Mouse (Mus musculus): ENCODE data around the gene Mapk14. TPM values are rescaled to one million over a fixed set of nuclear protein-coding genes. Genes with fewer than 3 reads are reported as not detected.
"Not testable (repeated sequence)": the region's sequence is repeated elsewhere in the genome, so short reads cannot be mapped to it uniquely, and the experiment has no call there.

Gene Mapk14
- total RNA-seq, 4 experiments from 2014 or later, result 71.5 to 83.8 (median 77.1) TPM

DNA sequence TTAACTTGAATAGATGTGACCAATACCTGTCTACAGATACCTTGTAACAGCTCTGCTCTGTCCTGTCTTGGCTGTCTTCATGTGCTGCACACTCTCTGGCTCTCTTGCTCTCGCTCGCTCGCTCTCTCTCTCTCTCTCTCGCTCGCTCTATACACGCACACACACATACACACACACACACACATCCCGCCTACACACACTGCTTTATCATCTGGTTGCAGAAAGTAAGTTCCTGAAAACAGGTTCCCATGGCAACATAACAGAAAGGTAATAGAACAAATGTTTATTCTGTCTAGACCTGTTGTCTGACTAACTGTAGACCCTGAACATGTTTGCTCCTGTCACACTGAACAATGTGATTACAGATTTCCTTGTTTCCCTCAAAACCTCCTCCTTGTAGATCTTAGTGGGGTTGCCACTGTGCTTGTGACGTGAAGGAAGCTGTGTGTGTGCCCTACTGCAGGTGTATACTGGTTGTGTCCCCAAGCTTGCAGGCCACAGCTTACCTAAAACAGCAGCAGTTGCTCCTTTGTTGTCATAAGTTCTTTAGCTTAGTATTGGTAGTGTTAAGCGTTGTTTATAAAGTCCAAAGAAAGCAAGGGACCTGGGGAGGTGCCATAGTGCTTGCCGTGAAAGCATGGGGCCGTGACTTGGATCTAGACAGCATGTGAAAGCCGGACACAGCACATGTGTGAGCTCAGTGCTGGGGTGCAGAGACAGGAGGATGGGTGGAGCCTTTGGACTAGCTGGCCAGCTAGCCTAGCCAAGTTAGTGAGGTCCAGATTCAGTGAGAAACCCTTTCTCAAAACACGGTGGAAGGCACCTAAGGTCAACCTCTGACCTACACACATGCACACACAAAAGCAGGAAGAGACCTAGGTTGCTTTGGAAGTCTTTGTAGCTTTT lies 6.4 kb downstream of the Mapk14 start:
- DNase-seq (ENCODE audit: low spot score in 2 of 2), result peak in 1 of 2 experiments; percentile 43

DNA sequence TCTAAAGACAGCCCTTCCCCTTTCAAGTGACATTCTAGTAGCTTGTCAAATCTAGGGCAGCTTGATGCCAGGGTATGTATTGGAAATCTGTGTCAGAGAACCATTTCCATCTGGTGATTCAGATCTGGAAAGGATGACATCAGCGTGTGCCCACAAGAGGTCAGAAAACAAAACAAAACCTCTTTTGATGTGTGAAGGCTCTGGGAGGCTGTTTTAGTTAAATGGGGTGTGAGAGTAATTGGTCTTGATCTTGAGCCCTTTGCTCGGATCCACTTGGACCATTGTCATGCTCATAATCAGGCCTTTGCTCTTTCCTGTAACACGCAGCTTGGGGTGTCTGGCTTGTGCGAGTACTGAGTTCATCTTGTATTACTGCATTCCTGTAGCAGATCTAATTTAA lies 7.1 kb downstream of the Mapk14 start:
- DNase-seq (ENCODE audit: low spot score in 2 of 2), result no peak

DNA sequence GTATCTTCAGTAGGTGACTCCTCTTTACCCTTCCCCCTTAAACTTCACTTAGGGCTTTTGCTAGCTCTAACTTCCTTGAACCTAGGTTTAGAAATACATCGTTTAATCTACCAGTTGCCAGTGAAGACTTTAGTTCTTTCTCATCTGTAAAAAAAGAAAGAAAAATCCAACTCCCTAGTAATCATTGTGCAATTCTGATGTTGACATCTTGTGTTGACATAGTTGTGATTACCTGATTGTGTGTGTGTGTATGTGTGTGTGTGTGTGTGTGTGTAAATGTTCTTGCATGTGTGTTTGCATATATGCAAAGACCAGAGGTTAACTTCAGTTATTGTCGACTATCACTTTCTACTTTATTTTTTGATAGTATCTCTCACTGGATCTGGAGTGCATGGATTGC lies 7.5 kb downstream of the Mapk14 start:
- no peak for DNase-seq (ENCODE audit: low spot score in 2 of 2)

DNA sequence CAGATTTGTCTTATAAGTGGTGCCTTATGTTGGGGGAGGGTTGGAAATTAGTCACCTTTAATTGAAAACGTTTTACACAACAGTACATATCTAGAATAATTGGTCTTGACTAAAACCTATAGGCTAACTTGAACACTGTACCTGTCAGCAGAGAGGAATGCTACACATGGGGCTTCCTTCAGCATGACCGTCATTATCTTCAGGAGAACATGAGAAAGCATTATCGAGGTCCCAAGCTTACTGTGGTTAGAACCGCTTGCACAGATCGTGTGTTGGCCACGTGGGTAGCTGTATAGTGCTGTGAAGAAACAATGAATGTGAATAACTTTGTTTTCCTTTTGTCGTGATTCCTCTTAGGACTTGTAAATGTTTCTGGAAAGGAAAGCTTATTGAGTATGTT lies 8.7 kb downstream of the Mapk14 start:
- DNase-seq (ENCODE audit: low spot score in 2 of 2), result no peak

DNA sequence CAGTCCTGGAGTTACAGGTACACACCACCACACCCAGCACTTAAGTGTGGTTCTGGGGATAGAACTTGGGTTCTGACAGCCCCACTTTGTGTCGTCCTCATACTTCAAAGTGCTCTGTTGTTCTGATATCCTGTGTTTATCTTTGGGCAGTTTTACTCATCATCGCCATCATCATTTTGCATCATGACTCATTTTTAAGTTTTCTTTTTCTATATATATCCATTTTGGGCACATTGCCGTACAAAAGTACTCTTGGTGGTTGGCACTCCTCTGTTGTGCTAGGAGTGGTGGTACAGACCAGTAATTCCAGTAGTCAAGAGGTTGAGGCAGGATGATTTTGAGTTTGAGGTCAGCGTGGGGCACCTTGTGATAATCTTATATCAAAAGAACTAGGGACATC lies 10.0 kb downstream of the Mapk14 start:
- no peak for DNase-seq (ENCODE audit: low spot score in 2 of 2)

DNA sequence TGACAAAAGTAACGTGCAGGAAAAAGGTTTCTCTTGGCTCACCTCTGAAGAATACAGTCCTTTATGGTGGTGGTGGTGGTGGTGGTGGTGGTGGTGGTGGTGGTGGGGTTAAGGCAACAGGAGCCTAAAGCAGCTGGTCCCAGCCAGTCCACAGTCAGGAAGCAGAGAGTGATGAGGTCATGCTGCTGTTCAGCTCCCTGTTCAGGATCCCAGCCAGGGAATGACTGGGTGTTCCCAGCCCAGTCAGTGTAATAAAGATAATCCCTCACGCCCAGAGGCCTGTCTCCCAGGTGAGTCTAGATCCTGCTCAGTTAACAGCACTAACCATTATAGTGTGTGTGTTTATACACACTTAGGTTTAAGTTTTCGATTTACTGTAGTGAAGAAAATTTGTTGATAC lies 10.6 kb downstream of the Mapk14 start:
- no peak for DNase-seq (ENCODE audit: low spot score in 2 of 2)

DNA sequence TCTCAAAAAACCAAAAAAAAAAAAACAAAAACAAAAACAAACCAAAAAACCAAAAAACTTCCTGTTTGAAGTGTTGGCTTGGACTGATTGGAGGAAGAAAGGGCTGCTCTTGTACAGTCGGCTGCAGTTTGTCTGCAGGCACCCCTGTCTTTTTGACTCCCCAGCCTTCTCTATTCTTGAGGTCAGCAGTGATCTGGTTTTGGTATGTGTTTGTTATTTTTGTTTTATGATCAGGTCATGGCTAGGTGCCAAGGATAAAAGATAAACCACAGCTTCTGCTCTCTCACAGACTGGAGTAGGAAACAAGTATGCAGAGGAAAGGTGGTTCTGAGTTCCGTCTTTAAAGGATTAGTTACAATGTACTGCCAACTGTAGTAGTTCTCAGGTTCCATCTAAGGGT lies 11.5 kb downstream of the Mapk14 start:
- no peak for DNase-seq (ENCODE audit: low spot score in 2 of 2)

DNA sequence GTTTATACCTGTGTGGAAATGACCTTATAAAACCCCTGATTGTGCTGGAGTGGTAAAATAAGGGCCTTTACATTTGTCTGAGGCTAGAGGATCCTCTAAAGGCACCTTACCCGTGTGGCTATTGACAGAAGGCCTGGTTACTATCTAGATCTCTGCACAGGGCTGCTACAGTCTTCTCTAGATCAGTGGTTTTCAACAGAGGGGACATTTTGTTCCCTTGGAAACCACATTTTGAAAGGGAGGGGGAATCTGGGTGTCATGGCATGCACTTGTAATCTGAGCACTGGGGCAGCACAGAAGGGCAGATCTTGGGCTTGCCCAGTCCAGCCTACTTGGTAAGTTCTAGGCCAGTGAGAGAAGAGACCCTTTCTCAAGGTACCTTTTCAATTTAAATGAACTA lies 15.6 kb downstream of the Mapk14 start:
- DNase-seq (ENCODE audit: low spot score in 2 of 2), result no peak

DNA sequence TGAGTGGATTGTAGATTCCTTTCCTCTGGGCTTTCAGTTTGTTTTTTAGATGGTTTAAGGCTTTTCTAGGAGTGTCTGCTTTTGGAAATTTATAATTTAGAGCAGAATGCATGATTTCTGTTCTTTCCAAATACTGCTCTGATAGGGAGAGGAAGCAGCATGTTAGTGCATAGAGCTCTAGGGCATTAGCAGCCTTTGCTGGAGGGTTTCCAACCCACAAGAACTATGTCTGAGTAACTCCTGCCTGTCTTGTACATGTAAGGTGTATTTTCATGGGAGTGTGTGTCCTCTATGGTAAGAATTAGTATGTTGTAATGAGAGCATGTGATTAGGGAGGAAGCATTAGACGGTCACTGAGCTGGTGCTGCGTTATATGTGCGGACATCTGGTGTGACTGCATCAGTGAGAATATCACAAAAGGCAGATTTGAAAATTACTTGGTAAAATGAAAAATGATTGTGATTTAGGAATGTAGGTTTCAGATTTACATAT lies 16.1 kb downstream of the Mapk14 start:
- no peak for DNase-seq (ENCODE audit: low spot score in 2 of 2)

DNA sequence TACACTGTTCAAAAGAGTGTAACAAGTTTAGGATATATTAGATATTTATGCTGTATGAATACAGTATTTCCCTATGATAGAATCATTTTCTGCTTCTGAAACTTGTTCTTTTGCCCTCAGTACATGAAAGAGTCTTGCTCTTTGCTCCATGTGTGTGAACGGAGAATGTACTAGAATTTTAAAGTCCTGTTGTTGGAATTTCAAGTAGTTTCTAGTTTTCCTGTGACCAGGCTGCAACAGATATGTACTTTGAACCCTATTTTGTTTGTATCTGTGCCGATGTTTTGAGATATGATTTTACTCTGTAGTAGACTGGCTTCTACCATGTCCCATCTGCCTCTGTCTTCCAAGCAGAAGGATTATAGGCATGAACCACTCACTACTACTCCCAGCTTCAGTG lies 16.7 kb downstream of the Mapk14 start:
- no peak for DNase-seq (ENCODE audit: low spot score in 2 of 2)

DNA sequence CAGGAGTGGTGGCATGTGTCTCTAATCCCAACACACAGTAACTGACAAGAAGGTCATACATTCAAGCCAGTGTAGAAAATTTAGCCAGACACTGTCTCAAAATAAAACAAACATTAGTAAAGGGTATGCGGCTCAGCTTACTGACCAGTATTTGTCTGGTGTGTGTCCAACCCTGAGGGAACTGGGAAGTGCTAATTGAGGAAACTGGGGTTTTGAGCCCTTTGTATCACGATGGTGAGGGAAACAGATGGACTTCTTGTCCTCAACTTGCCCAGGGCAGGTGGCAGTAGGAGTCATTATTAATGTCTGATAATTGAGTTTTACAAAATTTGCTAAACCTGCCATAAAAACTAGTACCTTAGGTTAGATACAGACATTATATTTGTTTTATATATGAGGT lies 17.9 kb downstream of the Mapk14 start:
- DNase-seq (ENCODE audit: low spot score in 2 of 2), result no peak

DNA sequence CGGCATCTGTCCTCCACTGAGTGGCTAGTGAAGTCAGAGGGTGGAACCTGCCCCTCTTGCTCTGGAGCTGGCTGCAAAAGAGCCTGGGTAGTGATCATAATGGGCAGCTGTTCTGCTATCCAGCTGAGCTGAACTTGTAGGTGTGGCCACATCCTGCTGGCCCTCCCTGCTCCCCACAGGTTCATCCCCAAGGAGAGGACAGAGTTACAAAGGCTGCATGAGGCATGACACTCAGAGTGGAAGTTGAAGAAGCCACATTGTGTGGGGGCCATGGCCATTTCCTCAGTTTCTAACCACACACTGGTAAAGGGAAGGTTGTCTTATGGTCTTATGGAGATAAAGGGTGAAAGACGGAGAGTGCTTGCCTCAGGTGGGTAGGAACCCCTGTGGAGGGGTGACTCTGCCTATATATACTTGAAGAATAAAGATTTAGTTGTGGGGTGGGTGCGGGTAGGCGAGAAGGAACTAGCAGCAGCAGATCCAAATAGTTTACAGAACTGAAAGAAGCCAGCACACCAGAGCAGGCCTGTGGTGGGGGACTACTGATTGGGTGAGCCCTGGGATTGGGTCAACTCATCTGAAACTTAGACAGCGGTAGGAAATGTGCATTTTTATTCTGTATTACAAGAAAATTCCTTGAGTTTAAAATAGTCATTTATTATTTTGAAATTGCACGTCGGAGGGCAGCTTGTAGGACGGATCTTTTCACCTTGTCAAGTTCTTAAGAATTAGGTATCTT lies 18.6 kb downstream of the Mapk14 start:
- no peak for DNase-seq (ENCODE audit: low spot score in 2 of 2)

DNA sequence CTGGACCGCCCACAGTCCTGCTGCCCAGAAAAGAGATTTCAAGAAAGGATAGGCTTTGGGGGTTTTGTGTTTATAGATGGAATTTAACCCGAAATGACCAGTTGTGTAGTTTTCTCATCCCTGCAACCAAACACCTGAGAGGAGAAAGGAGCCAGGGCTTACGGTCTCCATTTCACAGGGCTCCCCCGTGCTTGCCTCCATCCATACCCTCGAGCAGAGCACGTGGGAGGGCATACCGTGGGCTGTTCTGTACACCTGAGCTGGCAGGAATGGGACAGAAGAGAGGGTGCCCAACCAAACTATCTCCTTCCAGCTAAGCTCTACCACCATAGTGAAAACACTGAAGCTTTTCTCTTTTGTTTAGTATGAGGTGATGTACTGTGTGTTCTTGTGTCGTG lies 19.2 kb downstream of the Mapk14 start:
- no peak for DNase-seq (ENCODE audit: low spot score in 2 of 2)

DNA sequence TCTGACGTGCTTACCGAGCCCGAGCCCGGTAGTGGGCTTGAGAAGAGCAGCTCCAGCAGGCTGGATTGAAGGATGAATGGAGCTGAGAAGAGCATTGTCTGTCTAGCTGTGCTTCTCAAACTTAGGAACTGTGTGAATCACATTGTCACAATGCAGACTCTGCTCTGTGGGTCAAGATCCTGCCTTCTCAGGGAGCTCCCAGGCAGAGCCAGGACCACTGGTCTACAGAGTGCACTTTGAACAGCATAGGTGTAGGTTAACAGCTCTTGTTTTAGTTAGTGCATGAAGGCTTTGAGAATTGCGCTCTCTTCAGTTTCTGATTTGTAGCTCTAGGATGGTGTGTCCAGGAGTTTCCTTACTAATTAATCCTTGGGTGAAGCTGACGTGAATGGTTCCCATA lies 20.1 kb downstream of the Mapk14 start:
- DNase-seq (ENCODE audit: low spot score in 2 of 2), result no peak

DNA sequence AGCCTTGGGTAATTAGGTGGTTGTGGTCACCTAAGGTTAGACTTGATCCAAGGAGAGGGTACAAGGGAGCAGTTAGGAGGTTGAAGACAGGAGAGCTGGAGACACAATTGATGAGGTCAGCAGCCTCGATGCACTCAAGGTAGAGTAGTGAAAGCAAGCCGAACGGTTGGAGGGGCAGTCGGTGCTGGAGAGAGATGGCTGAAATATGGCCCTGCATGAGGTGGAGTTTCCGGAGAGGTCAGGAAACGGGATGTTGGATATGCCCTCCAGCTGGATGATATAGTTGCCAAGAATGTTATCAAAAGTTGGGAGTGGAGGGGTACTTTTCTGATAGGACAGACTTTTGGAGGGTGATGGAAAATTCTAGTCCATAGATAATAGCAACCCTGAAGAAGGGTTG lies 21.2 kb downstream of the Mapk14 start:
- no peak for DNase-seq (ENCODE audit: low spot score in 2 of 2)

DNA sequence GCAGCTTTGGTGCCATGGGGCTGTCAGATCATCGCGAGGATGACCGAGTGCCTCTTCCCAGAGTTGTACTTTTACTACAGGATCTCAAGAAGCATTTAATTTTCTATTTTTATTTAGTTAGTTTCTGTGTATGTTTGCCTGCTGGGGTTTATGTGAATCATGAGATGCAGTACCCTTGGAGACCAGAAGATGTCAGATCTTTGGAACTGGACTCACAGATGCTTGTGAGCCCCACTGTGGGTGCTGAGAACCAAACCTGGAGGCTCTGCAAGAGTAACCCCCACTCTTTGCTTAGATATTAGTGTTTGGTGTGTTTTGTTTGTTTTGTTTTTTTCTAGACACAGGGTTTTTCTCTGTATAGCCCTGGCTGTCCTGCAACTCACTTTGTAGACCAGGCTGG lies 22.9 kb downstream of the Mapk14 start:
- no peak for DNase-seq (ENCODE audit: low spot score in 2 of 2)

DNA sequence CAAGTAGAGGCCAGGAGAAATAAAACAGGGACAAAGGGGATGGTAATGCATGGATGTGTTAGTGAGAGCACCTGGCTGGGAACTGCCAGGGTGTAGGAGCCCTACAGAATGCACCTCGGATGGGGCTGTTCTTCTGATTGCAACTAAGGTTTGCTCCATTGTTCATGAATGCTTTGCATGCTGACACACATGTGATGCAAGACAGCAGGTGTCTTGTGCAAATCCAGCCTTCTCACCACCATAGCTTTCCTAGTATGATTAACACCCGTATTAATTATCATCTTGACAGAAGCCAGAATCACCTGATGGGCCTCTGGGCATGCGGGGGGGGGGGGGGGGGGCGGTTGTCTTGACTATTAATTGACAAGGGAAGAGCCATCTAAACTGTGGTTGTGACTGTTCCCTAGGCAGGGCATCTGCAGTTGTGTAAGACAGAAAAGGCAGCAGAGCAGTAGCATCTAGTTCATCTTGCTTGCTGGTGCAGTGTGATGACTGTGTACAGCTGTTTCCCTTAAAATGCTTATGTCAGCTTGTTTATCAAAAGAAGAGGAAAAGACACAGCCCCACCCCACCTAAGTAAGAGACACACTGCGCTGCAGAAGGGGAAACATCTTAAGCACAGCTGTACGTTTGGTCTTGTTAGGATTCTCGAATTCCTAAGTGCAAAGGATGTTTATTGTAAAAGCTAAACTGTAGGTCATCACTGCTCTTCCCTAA lies 24.9 kb downstream of the Mapk14 start:
- DNase-seq (ENCODE audit: low spot score in 2 of 2), result no peak

DNA sequence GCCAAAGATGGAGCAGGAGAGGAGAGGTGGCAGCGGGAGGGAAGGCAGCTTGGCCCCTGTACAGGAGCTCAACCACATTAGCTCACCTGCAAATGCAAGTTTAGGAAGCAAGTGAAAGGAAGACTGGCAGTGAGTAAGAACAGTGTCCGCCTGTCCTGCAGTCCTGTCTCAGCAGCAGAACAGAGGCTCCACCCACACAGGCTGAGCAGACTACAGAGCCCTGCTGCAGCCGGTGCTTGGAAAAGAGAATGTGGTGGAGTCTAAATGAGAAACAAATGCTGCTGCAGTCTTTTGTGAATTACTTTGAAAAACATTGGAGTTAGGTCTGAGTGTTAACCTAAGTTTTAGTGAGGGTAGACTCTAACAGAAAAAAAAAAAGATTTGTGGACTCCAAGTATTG lies 26.4 kb downstream of the Mapk14 start:
- no peak for DNase-seq (ENCODE audit: low spot score in 2 of 2)

DNA sequence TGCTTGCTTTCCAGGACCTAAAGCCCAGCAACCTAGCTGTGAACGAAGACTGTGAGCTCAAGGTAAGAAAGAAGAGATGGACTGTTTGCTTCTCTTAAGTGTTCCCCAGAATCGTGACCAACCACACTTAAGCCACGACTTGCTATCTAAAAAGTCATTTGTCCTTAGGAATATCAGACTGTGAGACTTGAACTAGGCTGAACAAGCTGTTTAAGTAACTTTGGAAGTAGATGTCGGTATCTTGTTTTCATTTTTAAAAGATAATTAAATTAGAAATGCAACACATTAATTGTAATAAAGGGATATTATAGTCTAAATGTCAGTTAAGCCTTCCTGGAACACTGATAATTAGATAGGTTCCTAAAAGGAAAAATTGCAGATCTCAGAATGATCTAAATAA lies 34.7 kb downstream of the Mapk14 start, which contains the start of gene AC170998.1:
AC170998.1 (plus strand) TSS at position 301 of the 400 bp plus-strand sequence.
- no peak for DNase-seq (ENCODE audit: low spot score in 2 of 2)

DNA sequence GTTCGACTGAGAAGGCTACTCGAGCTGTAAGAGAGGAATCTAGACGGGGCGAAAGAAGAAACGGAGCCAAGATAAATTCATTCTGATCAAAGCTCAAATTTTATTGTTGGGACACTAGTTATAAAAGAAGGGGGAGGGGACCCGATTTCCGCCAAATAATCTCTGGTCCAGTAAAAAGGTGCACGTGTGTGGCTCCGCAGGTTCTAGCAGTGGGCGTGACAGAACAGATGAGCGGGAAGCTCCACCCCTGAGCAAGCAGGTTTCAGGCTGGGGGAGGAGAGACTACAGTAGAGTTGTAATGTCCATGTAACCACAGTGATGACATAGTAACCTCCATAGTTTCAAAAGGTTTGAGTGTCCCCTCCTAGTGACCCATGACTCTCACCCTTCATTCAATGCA lies 36.4 kb downstream of the Mapk14 start:
- not testable (repeated sequence) for DNase-seq (ENCODE audit: low spot score in 2 of 2)

DNA sequence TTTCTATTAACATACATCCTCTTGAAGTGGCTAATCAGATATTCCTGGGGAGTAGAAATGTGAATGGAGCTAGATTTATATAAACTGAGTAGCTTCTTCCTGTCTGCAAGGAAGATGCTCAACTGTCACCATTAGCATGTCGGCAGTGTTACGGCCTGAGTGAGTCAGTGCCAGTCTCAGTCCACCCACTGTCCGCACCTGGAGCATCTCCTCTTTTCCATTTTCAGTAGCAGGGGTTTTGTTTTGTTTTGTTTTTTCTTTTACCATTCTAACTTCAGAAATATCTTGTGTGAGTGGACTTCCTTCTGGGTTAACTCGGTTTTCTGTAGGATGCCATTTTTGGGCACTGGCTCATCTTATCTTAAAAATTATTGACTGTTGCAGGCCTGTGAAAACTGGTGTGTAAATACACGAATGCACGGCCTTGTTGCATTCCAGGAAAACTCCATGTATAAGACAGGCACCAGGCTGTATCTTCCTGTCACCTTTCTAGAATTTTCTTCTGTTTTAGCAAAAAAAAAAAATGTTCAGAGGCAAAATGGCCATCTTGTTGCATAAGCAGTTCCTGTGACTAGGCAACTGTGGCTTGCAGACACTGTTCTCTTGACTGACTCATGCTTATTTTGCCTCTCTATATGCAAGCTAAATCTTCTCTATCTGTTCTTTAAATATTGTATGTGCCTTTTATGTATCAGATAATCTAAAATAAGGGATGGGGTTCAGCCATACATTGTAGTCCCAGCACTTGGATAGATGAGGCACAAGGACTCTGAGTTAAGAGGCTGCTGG lies 44.4 kb downstream of the Mapk14 start:
- DNase-seq (ENCODE audit: low spot score in 2 of 2), result no peak
